Mouse (Mus musculus) CH12.LX (cell line): Measurements from ENCODE around the gene Syne3. TPM values are rescaled to one million over a fixed set of nuclear protein-coding genes. Genes with fewer than 3 reads are reported as not detected.

ENCODE experiments used
- DNase-seq: peaks from one replicate; pipeline ENCODE4 v3.0.0-alpha.2; 2013; ENCODE audit errors: extremely low read depth
- H3K27ac ChIP-seq: 2 replicates; pipeline ENCODE4 v1.5.1; 2012; ENCODE audit warnings: low read depth, mild to moderate bottlenecking, control low read depth, moderate library complexity; ENCODE audit not compliant: insufficient read depth
- H3K27me3 ChIP-seq: replicated peaks from 2 replicates; pipeline ENCODE3; 2012; ENCODE audit warnings: inconsistent platforms
- H3K36me3 ChIP-seq, 2 experiments: replicated peaks in 1 of 2; 2 replicates each; pipeline versions ENCODE3 to v1.6.1; 2012; ENCODE audit warnings: inconsistent platforms in 1 of 2, low read length in 1 of 2, mild to moderate bottlenecking in 1 of 2, mixed read lengths in 1 of 2, moderate library complexity in 1 of 2; ENCODE audit not compliant: control insufficient read depth in 1 of 2, insufficient read depth in 1 of 2
- H3K4me1 ChIP-seq, 2 experiments: 2 replicates each; pipeline ENCODE4 v1.6.1; 2012; ENCODE audit warnings: inconsistent platforms in 1 of 2, moderate library complexity in 1 of 2; ENCODE audit not compliant: insufficient read depth in 2 of 2, control insufficient read depth in 1 of 2
- H3K4me2 ChIP-seq: 2 replicates; pipeline ENCODE4 v1.6.1; 2012; ENCODE audit warnings: low read depth, mild to moderate bottlenecking, control low read depth; ENCODE audit not compliant: poor library complexity, insufficient read depth, severe bottlenecking
- H3K4me3 ChIP-seq, 3 experiments: fragments of 150-350 bp in 1 of 3; sonication (generic) in 1 of 3; replicated peaks in 1 of 3; 2 replicates each; pipeline versions ENCODE3 to v1.5.1; 2011 to 2012; ENCODE audit warnings: low read depth in 2 of 3, low read length in 2 of 3, mild to moderate bottlenecking in 2 of 3, moderate library complexity in 2 of 3, control low read depth in 1 of 3, improper control_type of control experiment in 1 of 3, inconsistent platforms in 1 of 3, mixed read lengths in 1 of 3; ENCODE audit not compliant: poor library complexity in 1 of 3
- H3K79me2 ChIP-seq: replicated peaks from 2 replicates; pipeline ENCODE4 v1.6.1; 2012; ENCODE audit warnings: mild to moderate bottlenecking, moderate library complexity; ENCODE audit not compliant: control insufficient read depth, poor library complexity, insufficient read depth, severe bottlenecking; ENCODE audit errors: extremely low read depth
- H3K9ac ChIP-seq: 2 replicates; pipeline ENCODE4 v1.6.1; 2012; ENCODE audit warnings: low read depth, mild to moderate bottlenecking, control low read depth, moderate library complexity; ENCODE audit not compliant: insufficient read depth
- H3K9me3 ChIP-seq: replicated peaks from 2 replicates; pipeline ENCODE3; 2012; ENCODE audit warnings: low read length, inconsistent platforms, mixed read lengths
- E2F4 ChIP-seq: IDR thresholded peaks from 2 replicates; pipeline ENCODE4 v1.6.1; 2011; ENCODE audit warnings: low read depth, low read length, improper control_type of control experiment; ENCODE audit not compliant: insufficient replicate concordance
- GABPA ChIP-seq: IDR thresholded peaks from 2 replicates; pipeline ENCODE4 v1.6.1; 2012; ENCODE audit warnings: low read depth, low read length, improper control_type of control experiment, inconsistent platforms; ENCODE audit not compliant: insufficient replicate concordance
- HCFC1 ChIP-seq: IDR thresholded peaks from 2 replicates; pipeline ENCODE4 v1.6.1; 2012; ENCODE audit warnings: low read depth, mild to moderate bottlenecking, inconsistent platforms, low read length, improper control_type of control experiment
- JUN ChIP-seq: IDR thresholded peaks from 2 replicates; pipeline ENCODE4 v1.6.1; 2011; ENCODE audit warnings: low read depth, mild to moderate bottlenecking, low read length, improper control_type of control experiment, moderate library complexity; ENCODE audit not compliant: insufficient read depth
- KAT2A ChIP-seq: IDR thresholded peaks from 2 replicates; pipeline ENCODE4 v1.6.1; 2012; ENCODE audit warnings: low read length, improper control_type of control experiment, inconsistent platforms; ENCODE audit not compliant: insufficient replicate concordance
- MAFK ChIP-seq: IDR thresholded peaks from 2 replicates; pipeline ENCODE4 v1.6.1; 2011; ENCODE audit warnings: low read length, improper control_type of control experiment; ENCODE audit not compliant: insufficient replicate concordance
- MAX ChIP-seq: IDR thresholded peaks from 2 replicates; pipeline ENCODE4 v1.6.1; 2011; ENCODE audit warnings: low read length, improper control_type of control experiment
- MXI1 ChIP-seq: IDR thresholded peaks from 2 replicates; pipeline ENCODE4 v1.6.1; 2011; ENCODE audit warnings: mild to moderate bottlenecking, low read depth, low read length, improper control_type of control experiment
- MYC ChIP-seq: IDR thresholded peaks from 2 replicates; pipeline ENCODE4 v1.6.1; 2011; ENCODE audit warnings: low read depth, mild to moderate bottlenecking, improper control_type of control experiment, low read length
- POLR2AphosphoS2 ChIP-seq: IDR thresholded peaks from 2 replicates; pipeline ENCODE4 v1.6.1; 2011; ENCODE audit warnings: low read depth, low read length, improper control_type of control experiment
- RCOR1 ChIP-seq: conservative IDR thresholded peaks from 2 replicates; pipeline ENCODE4 v1.6.1; 2012; ENCODE audit warnings: low read depth, mild to moderate bottlenecking, inconsistent platforms, low read length, improper control_type of control experiment
- SIN3A ChIP-seq: IDR thresholded peaks from 2 replicates; pipeline ENCODE4 v1.6.1; 2012; ENCODE audit warnings: low read length, improper control_type of control experiment, inconsistent platforms
- SMC3 ChIP-seq: IDR thresholded peaks from 2 replicates; pipeline ENCODE4 v1.6.1; 2011; ENCODE audit warnings: low read depth, low read length, improper control_type of control experiment
- UBTF ChIP-seq: IDR thresholded peaks from 2 replicates; pipeline ENCODE4 v1.6.1; 2012; ENCODE audit warnings: low read depth, mild to moderate bottlenecking, inconsistent platforms, low read length, improper control_type of control experiment, moderate library complexity
- ZC3H11A ChIP-seq: IDR thresholded peaks from 2 replicates; pipeline ENCODE4 v1.6.1; 2012; ENCODE audit warnings: low read depth, mild to moderate bottlenecking, inconsistent platforms, low read length, improper control_type of control experiment
- ZKSCAN1 ChIP-seq: IDR thresholded peaks from 2 replicates; pipeline ENCODE4 v1.6.1; 2012; ENCODE audit warnings: low read depth, inconsistent platforms, low read length, improper control_type of control experiment, borderline replicate concordance
- dilution Hi-C: fragments of 300-500 bp; cut with MboI; formaldehyde crosslinking; loops from 2 replicates; pipeline ENCODE4 v1.14.3; 2020; ENCODE audit warnings: low sequenced_read_pairs; ENCODE audit not compliant: extremely low pct_unique_long_range_greater_than_20kb, extremely low pct_ligation_motif_present
- in situ Hi-C: fragments of 300-500 bp; cut with MboI; formaldehyde crosslinking; loops from 3 replicates; pipeline ENCODE4 v1.14.3; 2019; ENCODE audit warnings: low sequenced_read_pairs, low pct_ligation_motif_present, low pct_unique_long_range_greater_than_20kb, mixed read lengths
- polyA plus RNA-seq: library from polyadenylated mRNA; unstranded; fragments of >175 nt; gene quantifications from 2 replicates; pipeline ENCODE4 v1.2.1, GENCODE M21; 2012; ENCODE audit warnings: low read depth; ENCODE audit not compliant: insufficient read length
- total RNA-seq, 2 experiments: library from RNA; depleted of rRNA; stranded (reverse); fragments of 300-350 nt in 1 of 2; fragments of >200 nt in 1 of 2; gene quantifications; 2 replicates each; pipeline ENCODE4 v1.2.3; 2012 to 2014

Gene Syne3
- total and polyA plus RNA-seq, 3 experiments, result 5.3 to 18.7 (median 7.3) TPM

DNA sequence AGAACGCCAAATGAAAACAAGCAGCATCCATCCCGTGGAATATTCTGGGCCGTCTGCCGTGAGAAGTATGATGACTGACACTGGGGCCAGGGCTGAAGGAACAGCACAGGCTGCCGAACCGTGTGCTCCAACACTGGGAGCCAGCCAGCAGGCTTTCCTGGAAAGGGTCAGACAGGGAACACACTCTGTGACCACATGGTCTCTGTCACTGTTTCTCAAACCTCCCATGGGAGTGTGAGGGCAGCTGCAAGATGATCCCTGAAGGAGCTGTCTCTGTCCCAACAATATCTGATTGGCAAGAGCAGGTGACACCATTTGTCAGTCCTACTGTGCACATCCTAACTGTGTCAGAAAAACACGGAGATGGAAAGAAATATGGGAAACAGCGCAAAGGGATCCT, 16.8 kb downstream of the Syne3 start:
- Histone ChIP-seq H3K9me3 (peaks cover 2% of the 10 kb centered on the region), H3K4me2 (no peak overlapping the region), H3K36me3 (peaks cover 0 to 9% of the 10 kb centered on the region in 2 experiments), H3K4me3 (no peak overlapping the region), H3K27me3 (no peaks in the 10 kb centered on the region), H3K79me2 (peaks cover 18% of the 10 kb centered on the region), H3K9ac (no peak overlapping the region), H3K4me1 (peaks cover 40 to 80% of the 10 kb centered on the region in 2 experiments), H3K27ac (no peak overlapping the region)
- DNase-seq, result no peak
- dilution Hi-C loops, result no loop called here
- in situ Hi-C loops, result no loop called here
- TF ChIP-seq HCFC1 (no peak), GABPA (no peak), UBTF (no peak), RCOR1 (no peak), POLR2AphosphoS2 (no peak), KAT2A (no peak), JUN (no peak), MXI1 (no peak), ZC3H11A (no peak), E2F4 (no peak), ZKSCAN1 (no peak), MAFK (no peak), MAX (no peak), MYC (no peak)

DNA sequence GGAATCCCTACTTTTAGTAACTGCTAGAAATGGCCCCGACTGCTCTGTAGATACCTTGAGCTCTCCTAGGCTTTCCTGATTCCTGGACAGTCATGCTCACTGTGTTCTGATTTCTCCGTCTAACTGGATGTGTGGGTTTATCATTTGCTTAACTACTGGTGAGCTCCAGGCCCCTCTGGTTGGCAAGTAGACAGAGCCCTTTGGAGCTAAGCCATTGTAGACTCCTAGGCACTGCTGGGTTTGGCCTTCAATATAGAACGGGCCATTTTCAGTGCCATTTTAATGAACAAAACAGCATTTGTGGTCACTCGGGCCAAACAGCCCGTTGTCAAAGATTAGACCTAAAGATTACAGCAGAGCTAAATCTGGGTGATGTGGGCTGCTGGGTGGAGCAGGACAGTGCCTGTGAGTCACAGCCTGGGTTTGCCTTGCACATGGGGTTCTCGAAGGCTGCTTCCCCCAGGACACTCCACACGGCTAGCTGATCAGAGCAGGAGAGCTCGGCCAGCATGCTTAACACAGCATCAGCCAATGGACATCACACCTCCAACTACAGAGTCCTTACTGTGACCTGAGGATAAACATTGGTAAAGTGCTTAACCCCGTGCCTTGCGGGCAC, 17.4 kb downstream of the Syne3 start:
- dilution Hi-C loops (no loop called here), in situ Hi-C loops (no loop called here)
- no peak overlapping the region for H3K4me2 ChIP-seq
- no peak overlapping the region for H3K9ac ChIP-seq
- H3K4me1 ChIP-seq, result peaks cover 34 to 74% of the 10 kb centered on the region in 2 experiments
- no peak for DNase-seq
- no peak for TF ChIP-seq SIN3A
- TF ChIP-seq SMC3, result no peak
- H3K27ac ChIP-seq, result no peak overlapping the region
- H3K9me3 ChIP-seq, result peaks cover 2% of the 10 kb centered on the region
- H3K27me3 ChIP-seq, result no peaks in the 10 kb centered on the region
- H3K4me3 ChIP-seq, result no peak overlapping the region
- H3K79me2 ChIP-seq, result peaks cover 16% of the 10 kb centered on the region
- peaks cover 0 to 9% of the 10 kb centered on the region in 2 experiments for H3K36me3 ChIP-seq
